8 mouse cellular contexts compared by ENCODE assay signal in genomic region chr12:112941776-112942713, GRCm38 (mm10). TPM values are rescaled to one million over a fixed set of nuclear protein-coding genes. Genes with fewer than 3 reads are reported as not detected.
A peak's percentile ranks its signal among the peaks of the same experiment; 100 is the strongest.
DNase-seq lines count a peak whose midpoint lies in the region; ATAC-seq lines count a peak whose summit lies in the region.

Nudt14 (minus strand) TSS chr12:112942124.

- H3K4me3 ChIP-seq in embryonic facial prominence, embryonic 15.5 days (replicated peaks) = peak within 1 kb of the TSS; percentile 79
- H3K4me3 ChIP-seq in heart, embryonic 11.5 days (ENCODE audit: low read depth, low read length) = peak within 1 kb of the TSS; percentile 78
- H3K4me3 ChIP-seq in kidney, embryonic 15.5 days (replicated peaks) = peak within 1 kb of the TSS; percentile 84
- H3K4me3 ChIP-seq in liver, embryonic 13.5 days (replicated peaks) = peak within 1 kb of the TSS; percentile 80
- peak within 1 kb of the TSS; percentile 83 for H3K4me3 ChIP-seq in stomach, embryonic 15.5 days (replicated peaks)

- peak; percentile 67 for ATAC-seq in embryonic facial prominence, embryonic 15.5 days (ENCODE audit: insufficient number of reproducible peaks, low FRiP score, low TSS enrichment, low read depth)
- ATAC-seq in heart, embryonic 11.5 days (replicated peaks; ENCODE audit: insufficient number of reproducible peaks, low FRiP score, low TSS enrichment) = peak; percentile 79
- ATAC-seq in kidney, embryonic 15.5 days (replicated peaks; ENCODE audit: low FRiP score) = peak; percentile 86
- ATAC-seq in liver, embryonic 13.5 days (ENCODE audit: low read depth) = peak; percentile 87
- peak; percentile 86 for ATAC-seq in stomach, embryonic 15.5 days (ENCODE audit: insufficient read depth, low FRiP score, low read depth)

- peak within 1 kb of the TSS; percentile 62 for H3K9ac ChIP-seq in embryonic facial prominence, embryonic 15.5 days
- H3K9ac ChIP-seq in heart, embryonic 11.5 days (ENCODE audit: low read depth, low read length) = peak within 1 kb of the TSS; percentile 90
- peak within 1 kb of the TSS; percentile 78 for H3K9ac ChIP-seq in kidney, embryonic 15.5 days
- peak within 1 kb of the TSS; percentile 76 for H3K9ac ChIP-seq in liver, embryonic 13.5 days
- peak within 1 kb of the TSS; percentile 69; the same call in 1 of the 2 replicates for H3K9ac ChIP-seq in stomach, embryonic 15.5 days

- peak; percentile 79 to 84 for DNase-seq in B cell, adult 2 months
- DNase-seq in adrenal gland, postnatal 25 days = peak; percentile 84
- DNase-seq in liver, embryonic 13.5 days = peak; percentile 67
- peak; percentile 77 to 79 for DNase-seq in natural killer cell, adult 2 months (ENCODE audit: low spot score in 2 of 2)

- H3K36me3 ChIP-seq in embryonic facial prominence, embryonic 15.5 days = no peaks in the 10 kb centered on the region
- no peaks in the 10 kb centered on the region for H3K36me3 ChIP-seq in heart, embryonic 11.5 days (ENCODE audit: control insufficient read depth, insufficient read depth, low read length)
- H3K36me3 ChIP-seq in kidney, embryonic 15.5 days = no peaks in the 10 kb centered on the region
- H3K36me3 ChIP-seq in liver, embryonic 13.5 days = no peaks in the 10 kb centered on the region
- no peaks in the 10 kb centered on the region for H3K36me3 ChIP-seq in stomach, embryonic 15.5 days

- WGBS in embryonic facial prominence, embryonic 15.5 days = 2% methylated on average over 58 of the region's 58 CpGs
- WGBS in heart, embryonic 11.5 days (ENCODE audit: insufficient replicate concordance) = 2% methylated on average over 58 of the region's 58 CpGs
- WGBS in kidney, embryonic 15.5 days = 2% methylated on average over 58 of the region's 58 CpGs
- WGBS in liver, embryonic 13.5 days (ENCODE audit: insufficient replicate concordance) = 2% methylated on average over 58 of the region's 58 CpGs
- WGBS in stomach, embryonic 15.5 days = 1% methylated on average over 58 of the region's 58 CpGs

- no peaks in the 10 kb centered on the region for H3K27me3 ChIP-seq in embryonic facial prominence, embryonic 15.5 days
- peaks cover 19% of the 10 kb centered on the region for H3K27me3 ChIP-seq in heart, embryonic 11.5 days (ENCODE audit: control insufficient read depth, insufficient read depth, low read length)
- 0 out of 2 replicates have a peak, but pooled peaks cover 6% of the 10 kb centered on the region for H3K27me3 ChIP-seq in kidney, embryonic 15.5 days
- peaks cover 20% of the 10 kb centered on the region for H3K27me3 ChIP-seq in liver, embryonic 13.5 days
- no peaks in the 10 kb centered on the region for H3K27me3 ChIP-seq in stomach, embryonic 15.5 days (replicated peaks)

- peak within 1 kb of the TSS; percentile 80 for H3K4me2 ChIP-seq in embryonic facial prominence, embryonic 15.5 days (replicated peaks)
- peak within 1 kb of the TSS; percentile 81 for H3K4me2 ChIP-seq in heart, embryonic 11.5 days
- H3K4me2 ChIP-seq in kidney, embryonic 15.5 days = peak within 1 kb of the TSS; percentile 83
- peak within 1 kb of the TSS; percentile 77 for H3K4me2 ChIP-seq in liver, embryonic 13.5 days
- H3K4me2 ChIP-seq in stomach, embryonic 15.5 days = peak within 1 kb of the TSS; percentile 82

- peaks cover 47% of the 10 kb centered on the region for H3K4me1 ChIP-seq in embryonic facial prominence, embryonic 15.5 days
- H3K4me1 ChIP-seq in heart, embryonic 11.5 days (ENCODE audit: control insufficient read depth, insufficient read depth, low read length) = peaks cover 8% of the 10 kb centered on the region
- H3K4me1 ChIP-seq in kidney, embryonic 15.5 days = peaks cover 36% of the 10 kb centered on the region
- peaks cover 28% of the 10 kb centered on the region for H3K4me1 ChIP-seq in liver, embryonic 13.5 days (replicated peaks)
- H3K4me1 ChIP-seq in stomach, embryonic 15.5 days = peaks cover 33% of the 10 kb centered on the region

- peak within 1 kb of the TSS; percentile 86 for H3K27ac ChIP-seq in embryonic facial prominence, embryonic 15.5 days (replicated peaks)
- peak within 1 kb of the TSS; percentile 66 for H3K27ac ChIP-seq in heart, embryonic 11.5 days (ENCODE audit: low read depth, low read length)
- peak within 1 kb of the TSS; percentile 91 for H3K27ac ChIP-seq in kidney, embryonic 15.5 days
- H3K27ac ChIP-seq in liver, embryonic 13.5 days = peak within 1 kb of the TSS; percentile 55; the same call in 1 of the 2 replicates
- peak within 1 kb of the TSS; percentile 86 for H3K27ac ChIP-seq in stomach, embryonic 15.5 days

- H3K9me3 ChIP-seq in embryonic facial prominence, embryonic 15.5 days (replicated peaks) = no peaks in the 10 kb centered on the region
- H3K9me3 ChIP-seq in heart, embryonic 11.5 days (replicated peaks; ENCODE audit: control insufficient read depth, low read length) = no peaks in the 10 kb centered on the region
- H3K9me3 ChIP-seq in kidney, embryonic 15.5 days (replicated peaks) = no peaks in the 10 kb centered on the region
- no peaks in the 10 kb centered on the region for H3K9me3 ChIP-seq in liver, embryonic 13.5 days (replicated peaks)
- no peaks in the 10 kb centered on the region for H3K9me3 ChIP-seq in stomach, embryonic 15.5 days

RNA-seq across cellular contexts. Expression of gene Nudt14, which starts in this region (rescaled TPM):
- total RNA-seq in adrenal gland, postnatal 25 days (2021) = 26.6 and 40.7 TPM in 2 replicates
- polyA plus RNA-seq in embryonic facial prominence, embryonic 15.5 days (2015; fragmentation: Nextera tagmentation; extraction: Ambion mirVana) = 93.4 and 94.7 TPM in 2 replicates
- 44.2 and 50.7 TPM in 2 replicates for polyA plus RNA-seq in heart, embryonic 11.5 days (2014; fragmentation: Nextera tagmentation; extraction: Ambion mirVana)
- 87.5 and 88.5 TPM in 2 replicates for polyA plus RNA-seq in kidney, embryonic 15.5 days (2015; fragmentation: Nextera tagmentation; extraction: Ambion mirVana)
- polyA plus RNA-seq in liver, embryonic 13.5 days (2015; fragmentation: Nextera tagmentation; extraction: Ambion mirVana) = 14.7 and 15.2 TPM in 2 replicates
- polyA plus RNA-seq in stomach, embryonic 15.5 days (2015; fragmentation: Nextera tagmentation; extraction: Ambion mirVana) = 88.1 and 95.0 TPM in 2 replicates

Comparison
In these comparisons a context has a peak if more than half of its experiments do, and no peak if none do; other contexts are left out.
1. Peak in every context shown above with its lines: DNase-seq, ATAC-seq, H3K4me3 ChIP-seq and H3K27ac ChIP-seq.